8 mouse cellular contexts compared by ENCODE assay signal in the genomic region with DNA sequence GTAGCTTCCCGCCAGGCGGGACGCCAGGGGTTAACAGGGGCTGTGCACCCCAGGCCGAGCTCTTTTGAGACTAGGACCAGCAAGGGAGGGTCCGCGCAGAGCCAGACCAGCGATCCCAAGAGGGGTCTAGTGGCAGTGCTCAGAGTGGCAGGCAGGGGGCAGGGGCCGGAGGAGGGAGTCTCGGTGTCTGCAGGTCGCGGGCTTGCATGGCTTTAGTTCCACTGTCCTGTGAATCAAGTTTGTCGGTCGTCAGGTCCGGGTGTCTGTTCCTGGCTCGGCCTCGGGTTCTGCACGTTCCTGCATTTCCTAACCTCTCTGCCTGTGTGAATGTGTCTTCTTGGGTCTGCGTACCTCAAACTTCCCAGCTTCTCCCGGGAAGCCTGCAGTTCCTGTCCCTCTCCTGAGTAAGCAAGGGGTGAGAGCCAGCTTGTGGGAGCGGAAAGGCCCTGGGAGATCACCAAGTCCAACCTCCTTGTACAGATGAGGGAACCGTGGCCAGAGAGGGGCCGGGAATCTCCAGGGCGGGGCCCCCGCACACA. TPM values are rescaled to one million over a fixed set of nuclear protein-coding genes. Genes with fewer than 3 reads are reported as not detected.
DNase-seq lines count a peak whose midpoint lies in the region; ATAC-seq lines count a peak whose summit lies in the region.

No protein-coding gene starts in this region.

- H3K4me3 ChIP-seq in megakaryocyte, embryonic 14.5 days (replicated peaks): peak overlapping the region; percentile 85
- H3K4me3 ChIP-seq in heart, embryonic 16.5 days (ENCODE audit: low read length): peak overlapping the region; percentile 61
- peak overlapping the region; percentile 78 for H3K4me3 ChIP-seq in stomach, embryonic 16.5 days (replicated peaks; ENCODE audit: low read length)

- no peak; the same call in 1 of the 2 replicates for ATAC-seq in megakaryocyte, adult 5-6 weeks (ENCODE audit: poor library complexity, severe bottlenecking)
- peak; percentile 57 for ATAC-seq in heart, embryonic 16.5 days (replicated peaks; ENCODE audit: extremely low read depth, insufficient read depth, low FRiP score)
- ATAC-seq in stomach, embryonic 16.5 days (ENCODE audit: insufficient read depth, low FRiP score): peak; percentile 11; the same call in 1 of the 2 replicates

- peak overlapping the region; percentile 24; the same call in 1 of the 2 replicates for H3K27ac ChIP-seq in heart, embryonic 16.5 days (ENCODE audit: low read length)
- peak overlapping the region; percentile 77 for H3K27ac ChIP-seq in stomach, embryonic 16.5 days (ENCODE audit: low read length)

- 3% methylated on average over 24 of the region's 24 CpGs for WGBS in heart, embryonic 16.5 days
- 2% methylated on average over 24 of the region's 24 CpGs for WGBS in stomach, embryonic 16.5 days

- H3K36me3 ChIP-seq in megakaryocyte, embryonic 14.5 days (replicated peaks; ENCODE audit: low read length): no peaks in the 10 kb centered on the region
- no peaks in the 10 kb centered on the region for H3K36me3 ChIP-seq in heart, embryonic 16.5 days (ENCODE audit: control insufficient read depth, insufficient read depth)
- no peaks in the 10 kb centered on the region for H3K36me3 ChIP-seq in stomach, embryonic 16.5 days (ENCODE audit: control insufficient read depth, insufficient read depth, low read length)

- H3K4me1 ChIP-seq in megakaryocyte, embryonic 14.5 days: peaks cover 23% of the 10 kb centered on the region
- H3K4me1 ChIP-seq in heart, embryonic 16.5 days (ENCODE audit: control insufficient read depth, insufficient read depth, low read length): peaks cover 21% of the 10 kb centered on the region
- H3K4me1 ChIP-seq in stomach, embryonic 16.5 days (ENCODE audit: control insufficient read depth, insufficient read depth, low read length): peaks cover 36% of the 10 kb centered on the region

- no peaks in the 10 kb centered on the region for H3K9me3 ChIP-seq in megakaryocyte, embryonic 14.5 days
- H3K9me3 ChIP-seq in heart, embryonic 16.5 days (replicated peaks; ENCODE audit: control insufficient read depth, low read length): no peaks in the 10 kb centered on the region
- H3K9me3 ChIP-seq in stomach, embryonic 16.5 days (replicated peaks; ENCODE audit: control insufficient read depth, low read length): no peaks in the 10 kb centered on the region

- DNase-seq in embryo, embryonic 9.5 days (ENCODE audit: extremely low spot score): peak; percentile 86
- peak; percentile 74 for DNase-seq in kidney, postnatal 14 days
- peak; percentile 73 for DNase-seq in mesoderm, embryonic 11.5 days (ENCODE audit: low read depth, low spot score)
- DNase-seq in left cerebral cortex, adult 9 months (ENCODE audit: low spot score in 2 of 2): no peak

- H3K27me3 ChIP-seq in megakaryocyte, embryonic 14.5 days (replicated peaks): peaks cover 92% of the 10 kb centered on the region
- H3K27me3 ChIP-seq in heart, embryonic 16.5 days (ENCODE audit: control insufficient read depth, insufficient read depth, low read length): peaks cover 34% of the 10 kb centered on the region
- H3K27me3 ChIP-seq in stomach, embryonic 16.5 days (ENCODE audit: control insufficient read depth, insufficient read depth, low read length): 0 out of 2 replicates have a peak, but pooled peaks cover 5% of the 10 kb centered on the region

- peak overlapping the region; percentile 95 for H3K4me2 ChIP-seq in heart, embryonic 16.5 days (ENCODE audit: low read depth, low read length)
- H3K4me2 ChIP-seq in stomach, embryonic 16.5 days (ENCODE audit: low read depth, low read length): peak overlapping the region; percentile 93

- H3K9ac ChIP-seq in heart, embryonic 16.5 days (ENCODE audit: low read length): peak overlapping the region; percentile 73
- peak overlapping the region; percentile 93 for H3K9ac ChIP-seq in stomach, embryonic 16.5 days (ENCODE audit: low read length)

RNA-seq across cellular contexts. Expression of a gene that starts 2.3 kb away (rescaled TPM):
- not detected in 2 replicates for polyA plus RNA-seq in megakaryocyte, embryonic 14.5 days (2012; ENCODE audit: insufficient read depth, low replicate concordance)
- total RNA-seq in megakaryocyte, adult 5-6 weeks (2015): 0.23 and 0.42 TPM in 2 replicates
- total RNA-seq in megakaryocyte, adult 5-6 weeks (2017): 0.24 and 0.44 TPM in 2 replicates
- polyA plus RNA-seq in heart, embryonic 16.5 days (2015; fragmentation: Nextera tagmentation; extraction: Ambion mirVana): 3.0 and 4.5 TPM in 2 replicates
- polyA plus RNA-seq in stomach, embryonic 16.5 days (2015; fragmentation: Nextera tagmentation; extraction: Ambion mirVana): 13.3 and 15.0 TPM in 2 replicates

RNA-seq across cellular contexts. Expression of a gene that starts 44.1 kb away (rescaled TPM):
- polyA plus RNA-seq in megakaryocyte, embryonic 14.5 days (2012; ENCODE audit: insufficient read depth, low replicate concordance): not detected in 2 replicates
- not detected in 2 replicates for total RNA-seq in megakaryocyte, adult 5-6 weeks (2015)
- not detected in 2 replicates for total RNA-seq in megakaryocyte, adult 5-6 weeks (2017)
- polyA plus RNA-seq in heart, embryonic 16.5 days (2015; fragmentation: Nextera tagmentation; extraction: Ambion mirVana): 0.11 and 0.44 TPM in 2 replicates
- 27.3 and 27.4 TPM in 2 replicates for polyA plus RNA-seq in stomach, embryonic 16.5 days (2015; fragmentation: Nextera tagmentation; extraction: Ambion mirVana)

Comparison
In these comparisons a context has a peak if more than half of its experiments do, and no peak if none do; other contexts are left out.
1. DNase-seq: peak in embryo, embryonic 9.5 days (single experiment), kidney, postnatal 14 days (single experiment) and mesoderm, embryonic 11.5 days (single experiment); none in left cerebral cortex, adult 9 months (0 of 2).
2. RNA of a gene that starts 44.1 kb away (polyA plus RNA-seq): 27.3 to 27.4 TPM in stomach, embryonic 16.5 days; 0.11 to 0.44 TPM in heart, embryonic 16.5 days and not detected in megakaryocyte, embryonic 14.5 days; every median in the first group is over 10 times any median in the second.
3. Peak in every context shown above with its lines, with median percentiles within 50 percentile points of each other: H3K4me3 ChIP-seq.